Mouse (Mus musculus): ENCODE measurements at regions not wholly inside any gene's neighbourhood (a gene's known extent, or its start where the extent isn't known, plus 50 kb on each side); places are given as distances from the start of the nearest gene placed in this dataset.

- TF ChIP-seq GATA1 (IDR thresholded peaks at IDR 0.05; ENCODE audit: low read length) (no peak), TAL1 (IDR thresholded peaks at IDR 0.05; ENCODE audit: low read length) (no peak)
Measured at GRCm38 (mm10) chr9:41766533-41766920, 357.6 kb downstream of the Sorl1 start.
